Mouse (Mus musculus): ENCODE measurements around the gene Wdr25.
"Not testable (repeated sequence)": the region's sequence is repeated elsewhere in the genome, so short reads cannot be mapped to it uniquely, and the experiment has no call there.

The Wdr25 gene

DNA sequence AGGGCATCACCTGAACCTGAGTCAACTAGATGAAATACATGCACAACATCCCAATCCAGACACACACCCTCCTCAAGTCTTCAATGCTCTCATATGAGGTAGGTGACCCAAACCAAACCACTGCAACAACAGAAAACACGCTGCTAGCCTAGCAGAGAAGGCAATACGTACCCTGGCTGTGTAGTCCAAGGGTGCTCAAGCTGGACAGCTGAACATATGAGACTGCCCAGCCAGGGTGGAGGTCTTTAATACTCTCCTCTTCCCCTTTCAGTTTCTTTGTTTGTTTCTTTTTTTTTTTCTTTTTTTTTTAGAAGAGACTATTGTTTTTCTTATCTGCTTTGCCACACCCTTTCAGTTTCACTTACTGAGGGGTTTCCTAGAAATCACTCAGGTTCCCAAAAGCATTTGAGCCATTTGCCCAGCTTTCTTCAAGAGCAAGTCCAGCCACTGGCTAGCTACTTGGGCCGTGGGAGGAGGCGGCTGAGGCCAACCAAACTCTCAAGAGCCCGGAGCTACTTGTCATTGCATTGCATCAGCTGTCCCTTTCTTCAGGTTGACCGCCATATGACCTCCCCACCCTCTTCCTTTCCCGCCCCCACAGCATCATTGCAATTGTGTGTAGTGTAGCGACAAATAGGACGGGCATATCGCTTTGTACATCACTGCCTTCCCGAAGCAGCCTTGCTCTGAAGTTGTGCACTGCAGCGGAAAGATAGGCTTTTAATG, at the start of gene Wdr25:
Wdr25 (plus strand) TSS at position 643 of the 726 bp plus-strand sequence.
- peak; percentile 18 for DNase-seq

DNA sequence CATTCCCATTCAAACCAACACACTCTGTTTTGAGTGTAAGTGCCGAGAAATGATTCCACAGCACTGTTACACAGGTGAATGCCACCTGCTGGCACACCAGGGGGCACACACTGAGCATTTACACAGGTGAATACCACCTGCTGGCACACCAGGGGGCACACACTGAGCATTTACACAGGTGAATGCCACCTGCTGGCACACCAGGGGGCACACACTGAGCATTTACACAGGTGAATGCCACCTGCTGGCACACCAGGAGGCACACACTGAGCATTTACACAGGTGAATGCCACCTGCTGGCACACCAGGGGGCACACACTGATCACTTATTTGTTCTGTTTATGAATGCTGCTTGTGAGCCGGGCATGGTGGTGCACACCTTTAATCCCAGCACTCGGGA, 45.4 kb upstream of the Wdr25 start:
- not testable (repeated sequence) for DNase-seq

DNA sequence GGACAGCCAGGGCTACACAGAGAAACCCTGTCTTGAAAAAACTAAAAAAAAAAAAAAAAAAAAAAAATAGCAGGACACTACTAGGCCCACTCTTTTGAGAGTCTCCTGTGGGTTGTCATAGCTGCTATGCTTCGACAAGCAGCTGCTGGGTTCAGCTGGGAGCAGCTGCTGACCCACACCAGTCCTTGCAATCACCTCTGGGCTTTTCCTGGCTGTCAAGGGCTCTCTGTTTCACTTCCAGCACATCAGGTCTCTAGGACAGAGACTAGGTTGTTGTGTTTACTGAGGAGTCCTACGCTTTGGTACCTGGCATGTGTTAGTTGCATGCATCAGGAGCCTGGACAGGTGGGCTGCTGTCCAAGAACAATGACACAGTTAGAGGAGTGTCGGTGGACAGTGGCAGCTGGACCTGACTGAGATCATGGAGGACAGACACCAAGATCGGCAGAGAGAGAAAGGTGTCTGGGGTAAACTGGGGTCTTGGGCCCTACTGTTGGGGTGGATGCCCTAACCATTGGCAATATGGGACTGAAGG, 43.9 kb upstream of the Wdr25 start:
- DNase-seq, result no peak

DNA sequence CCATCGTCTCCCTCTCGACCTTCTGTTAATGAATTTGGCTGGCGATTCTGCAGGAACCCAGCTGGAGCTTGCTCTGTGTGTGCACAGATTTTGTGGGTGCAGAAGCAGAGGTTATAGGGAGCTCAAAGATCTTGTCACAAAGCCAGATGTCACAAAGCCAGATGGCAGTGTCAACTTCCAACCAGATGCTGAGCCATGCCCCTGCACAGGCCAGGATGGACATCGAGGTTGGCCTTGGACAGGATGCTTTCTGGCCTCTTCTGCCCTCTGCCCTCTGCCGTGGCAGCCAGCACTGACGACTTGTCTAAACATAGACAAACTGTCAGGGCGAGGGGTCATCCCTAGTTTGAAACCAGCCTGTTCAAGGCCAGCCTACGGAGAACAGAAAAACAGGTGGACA, 43.3 kb upstream of the Wdr25 start:
- peak; percentile 64 for DNase-seq

DNA sequence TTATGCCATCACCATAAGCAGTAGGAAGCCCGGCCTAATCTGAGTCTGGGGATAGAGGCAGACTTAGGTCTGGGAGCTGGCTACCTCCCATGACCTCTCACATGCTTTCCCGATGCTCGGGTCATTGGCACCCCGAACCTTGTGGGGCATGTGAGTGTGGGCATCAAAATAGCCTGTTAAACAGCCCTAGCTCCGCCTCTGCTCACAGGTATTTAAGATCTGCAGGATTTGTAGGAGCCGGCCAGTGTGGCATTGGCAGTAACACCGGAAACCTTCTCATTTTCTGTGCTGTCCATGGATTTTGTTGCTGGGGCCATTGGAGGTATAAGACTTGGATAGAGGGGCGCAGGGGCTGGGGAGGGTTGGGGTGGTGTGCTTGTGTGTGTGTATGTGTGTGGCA, 42.5 kb upstream of the Wdr25 start:
- no peak for DNase-seq

DNA sequence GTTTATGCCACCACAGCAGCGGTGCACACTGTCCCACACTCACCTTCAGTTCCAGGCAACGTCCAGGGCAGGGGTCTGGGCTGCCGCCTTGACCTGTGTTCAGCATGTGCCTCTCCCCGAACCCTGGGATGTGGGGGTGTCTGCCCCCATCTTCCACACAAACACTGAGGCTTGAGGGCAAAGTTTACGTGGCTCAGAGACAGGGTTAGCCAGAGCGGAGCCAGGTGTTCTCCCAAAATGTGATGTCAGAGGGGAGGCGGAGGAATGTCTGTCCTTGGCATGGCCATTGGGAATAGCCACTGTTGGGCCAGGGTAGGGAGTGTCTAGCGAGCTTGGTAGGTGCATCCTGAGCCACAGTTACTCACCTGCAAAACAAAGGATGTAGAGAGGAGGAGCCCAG, 40.6 kb upstream of the Wdr25 start:
- no peak for DNase-seq

DNA sequence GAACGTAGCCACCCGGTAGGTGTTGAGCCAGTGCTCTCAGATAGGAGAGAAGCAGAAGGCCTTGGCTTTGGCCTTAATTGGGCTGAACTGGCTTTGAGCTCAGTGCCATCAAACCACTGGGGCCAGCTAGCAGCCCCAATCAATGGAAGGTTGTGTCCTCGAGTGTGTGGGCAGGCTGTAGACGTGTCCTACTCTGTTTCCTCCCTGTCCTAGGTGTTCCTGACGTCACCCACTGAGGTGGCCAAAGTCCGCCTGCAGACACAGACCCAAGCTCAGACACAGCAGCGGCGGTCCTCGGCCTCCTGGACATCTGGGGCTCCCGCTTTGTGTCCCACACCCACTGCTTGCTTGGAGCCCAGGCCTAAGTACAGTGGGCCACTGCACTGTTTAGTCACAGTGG, 38.4 kb upstream of the Wdr25 start:
- DNase-seq, result no peak

DNA sequence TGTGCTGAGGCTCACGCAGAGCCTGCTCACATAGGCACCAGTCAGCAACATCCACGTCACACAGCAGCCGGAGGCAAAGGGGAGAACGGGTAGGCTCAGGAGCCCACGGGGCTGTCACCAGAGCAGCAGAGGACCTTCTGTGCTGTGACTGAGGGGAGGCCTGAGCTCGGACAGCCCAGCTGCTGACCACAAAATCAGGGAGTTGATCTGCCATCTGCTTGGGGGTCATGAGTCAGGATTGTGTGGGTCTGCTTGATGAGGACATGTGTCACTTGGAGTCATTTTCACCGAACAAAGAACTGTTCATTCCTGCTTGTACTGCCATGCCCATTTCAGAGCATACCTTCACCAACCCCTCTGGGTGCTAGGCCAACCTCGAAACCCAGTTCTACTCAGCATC, 37.2 kb upstream of the Wdr25 start:
- DNase-seq, result no peak

DNA sequence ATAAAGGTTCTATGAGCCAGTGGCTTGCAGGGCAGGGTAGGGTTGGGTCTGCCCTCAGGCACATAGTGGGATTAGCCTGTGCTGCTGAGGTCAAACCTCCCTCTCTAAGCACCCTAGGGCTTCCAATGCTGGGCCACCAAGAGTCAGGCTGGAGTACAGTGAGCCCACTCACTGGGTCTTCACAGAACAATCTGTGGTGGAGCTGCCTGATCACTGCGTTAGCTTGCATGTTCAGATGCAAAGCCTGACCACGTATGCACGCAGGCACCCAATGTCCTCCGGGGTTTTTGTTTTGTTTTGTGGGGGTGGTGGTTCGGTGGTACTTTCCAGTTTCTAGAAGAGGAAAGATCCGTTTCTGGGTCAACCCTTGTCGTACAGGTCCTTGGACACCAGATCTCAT, 36.3 kb upstream of the Wdr25 start:
- no peak for DNase-seq

DNA sequence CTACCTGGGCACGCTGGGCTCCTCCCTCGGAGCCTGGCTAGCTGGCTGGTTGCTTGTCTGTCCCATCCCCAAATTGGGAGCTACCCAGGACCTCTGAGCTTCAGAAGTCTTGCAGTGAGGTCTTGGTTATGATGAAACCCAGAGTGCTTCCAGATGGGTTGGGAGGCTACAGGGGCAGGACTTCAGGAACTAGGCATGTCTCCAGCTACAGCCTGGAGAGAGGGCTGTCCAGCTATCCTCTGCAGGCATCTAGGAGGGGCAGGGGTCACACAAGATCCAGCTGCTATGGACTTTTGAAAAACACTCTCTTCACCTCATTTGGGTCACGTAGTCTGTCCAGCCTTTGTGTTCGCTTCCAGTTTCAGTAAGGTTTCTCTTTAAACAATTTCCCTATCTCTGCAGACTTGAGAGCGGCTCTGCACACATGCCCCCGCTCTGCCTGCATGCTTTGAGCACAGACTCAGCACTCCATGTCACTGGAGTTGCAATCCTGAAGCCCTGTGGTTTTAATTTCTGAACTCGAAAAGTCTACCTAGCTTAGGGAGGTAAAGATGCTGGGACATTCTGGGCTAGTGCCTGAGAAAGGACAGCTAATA, 35.7 kb upstream of the Wdr25 start:
- DNase-seq, result peak; percentile 77

DNA sequence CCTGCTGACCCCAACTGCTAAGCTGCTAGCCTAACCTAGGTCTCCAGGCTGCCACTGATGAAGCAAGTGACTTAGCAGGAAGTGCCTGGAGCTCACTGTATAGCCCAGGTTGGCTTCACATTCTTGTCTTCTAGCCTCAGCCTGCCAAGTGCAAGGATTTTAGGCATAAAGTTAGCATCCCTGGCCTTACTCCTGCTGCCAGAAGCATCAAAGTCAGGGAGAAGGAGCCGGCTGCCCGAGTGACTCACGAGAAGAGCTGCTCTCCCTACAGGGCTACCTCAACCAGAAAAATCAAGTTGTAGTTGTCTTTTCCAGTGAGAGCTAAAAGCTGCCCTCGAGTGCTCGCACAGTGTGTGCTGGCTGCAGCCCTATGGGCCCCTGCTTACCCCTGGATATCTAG, 34.9 kb upstream of the Wdr25 start:
- no peak for DNase-seq

DNA sequence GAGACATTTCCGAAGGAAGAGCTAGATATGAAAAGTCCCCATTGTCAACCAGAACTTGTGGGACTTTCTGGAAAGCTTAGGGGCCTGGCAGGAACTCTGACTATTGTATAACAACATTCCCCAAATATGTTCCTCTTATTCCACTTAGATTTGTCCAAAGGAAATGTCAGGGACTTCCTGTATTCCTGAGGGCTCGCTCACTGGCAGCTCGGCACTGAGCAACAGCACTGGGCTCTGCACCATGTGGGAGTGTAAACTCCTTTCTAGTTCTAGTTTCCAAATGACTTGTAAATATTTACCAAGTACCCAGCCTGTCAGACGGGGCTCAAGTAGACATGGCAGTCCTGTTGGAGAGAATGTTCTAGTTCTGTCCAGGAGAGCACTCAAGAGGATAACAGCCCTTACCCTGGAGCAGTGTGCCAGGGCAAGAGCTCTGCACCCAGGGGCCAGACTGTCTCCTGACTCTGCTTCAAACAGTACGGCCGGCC, 28.4 kb upstream of the Wdr25 start:
- DNase-seq, result no peak

DNA sequence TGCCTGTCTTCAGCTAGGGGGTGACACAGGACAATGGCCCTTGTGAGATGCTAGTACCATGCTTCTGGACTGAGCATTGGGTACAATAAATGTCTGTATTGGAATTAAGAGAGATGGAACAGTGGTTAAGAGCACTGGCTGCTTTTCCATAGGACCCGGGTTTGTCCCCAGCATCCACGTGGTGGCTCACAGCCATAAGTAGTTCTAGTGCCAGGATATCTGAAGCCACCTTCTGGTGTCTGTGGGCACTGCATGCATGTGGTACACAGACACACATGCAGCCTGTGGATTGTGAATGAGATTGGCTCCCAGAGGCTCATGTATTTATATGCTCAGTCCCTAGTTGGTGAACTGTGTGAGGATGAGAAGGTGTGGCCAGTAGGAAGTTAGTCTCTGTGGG, 23.9 kb upstream of the Wdr25 start:
- DNase-seq, result no peak

DNA sequence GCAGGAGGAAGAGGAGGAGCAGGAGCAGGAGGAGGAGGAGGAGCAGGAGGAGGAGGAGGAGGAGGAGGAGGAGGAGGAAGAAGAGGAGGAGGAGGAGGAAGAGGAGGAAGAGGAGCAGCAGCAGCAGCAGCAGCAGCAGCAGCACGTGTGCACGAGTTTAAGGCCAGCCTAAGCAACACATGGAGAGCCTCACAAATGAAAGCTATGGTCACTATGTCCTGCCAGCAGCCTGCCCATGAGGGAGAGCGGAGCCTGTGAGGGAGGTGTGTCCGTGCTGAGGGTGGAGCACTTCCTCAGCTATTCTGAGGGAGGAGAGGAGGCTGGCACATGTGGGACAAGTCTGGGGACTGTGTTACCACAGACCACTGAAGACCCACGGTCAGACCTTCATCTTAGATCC, 20.3 kb upstream of the Wdr25 start:
- no peak for DNase-seq

DNA sequence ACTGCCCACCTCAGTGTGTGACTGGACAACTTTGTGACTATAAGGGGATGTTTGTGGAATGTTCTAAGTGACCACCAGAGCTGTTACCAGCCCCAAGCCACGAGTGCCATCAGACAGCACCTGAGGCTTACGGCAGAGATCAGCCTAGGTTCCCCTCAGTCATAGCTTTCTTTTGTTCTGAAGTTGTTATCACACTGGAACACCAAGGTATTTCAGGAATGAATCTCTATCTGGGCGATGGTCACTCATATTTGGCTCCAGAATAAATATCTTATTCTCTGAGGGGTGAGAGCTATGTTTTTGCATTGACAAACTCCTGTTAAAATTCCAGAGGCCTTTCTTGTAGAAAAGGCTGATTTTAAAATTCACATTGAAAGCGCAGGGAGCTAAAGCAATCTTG, 14.3 kb upstream of the Wdr25 start:
- DNase-seq, result no peak

DNA sequence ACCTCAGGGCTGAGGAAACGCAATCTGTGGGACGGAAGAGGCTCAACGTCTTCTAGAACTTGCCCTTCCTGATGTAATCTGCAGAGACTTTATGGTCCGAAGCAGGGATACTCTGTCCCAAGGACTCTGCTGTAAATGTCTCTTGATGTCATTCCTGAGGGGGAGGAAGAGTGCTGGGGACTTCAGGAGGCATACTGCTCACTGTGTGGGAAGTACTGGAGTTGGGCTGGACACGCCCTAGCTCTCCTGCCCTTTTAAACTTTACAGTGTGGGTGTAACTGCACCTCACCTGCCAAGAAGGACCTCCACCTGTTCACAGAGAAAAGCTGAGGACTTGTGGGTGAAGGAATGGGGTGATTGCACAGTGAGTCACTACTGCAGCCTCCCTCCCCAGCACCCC, 12.8 kb upstream of the Wdr25 start:
- no peak for DNase-seq

DNA sequence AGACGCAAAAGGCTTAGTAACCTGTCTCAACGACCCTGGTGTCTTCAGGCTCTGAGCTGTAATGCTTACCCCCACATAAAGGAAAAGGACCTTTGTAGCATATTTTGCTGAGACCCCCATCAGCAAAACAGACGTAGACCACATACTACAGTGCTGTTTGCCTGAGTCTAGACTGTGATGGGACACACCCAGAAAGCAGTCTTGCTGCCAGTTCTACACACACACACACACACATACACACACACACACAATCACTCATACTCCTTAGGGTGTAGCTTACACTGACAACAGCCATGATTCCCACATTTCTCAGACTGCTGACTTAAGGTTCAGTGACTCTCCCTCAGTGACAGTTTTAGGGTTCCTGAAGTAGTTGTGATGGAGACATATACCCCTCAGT, 12.2 kb upstream of the Wdr25 start:
- no peak for DNase-seq

DNA sequence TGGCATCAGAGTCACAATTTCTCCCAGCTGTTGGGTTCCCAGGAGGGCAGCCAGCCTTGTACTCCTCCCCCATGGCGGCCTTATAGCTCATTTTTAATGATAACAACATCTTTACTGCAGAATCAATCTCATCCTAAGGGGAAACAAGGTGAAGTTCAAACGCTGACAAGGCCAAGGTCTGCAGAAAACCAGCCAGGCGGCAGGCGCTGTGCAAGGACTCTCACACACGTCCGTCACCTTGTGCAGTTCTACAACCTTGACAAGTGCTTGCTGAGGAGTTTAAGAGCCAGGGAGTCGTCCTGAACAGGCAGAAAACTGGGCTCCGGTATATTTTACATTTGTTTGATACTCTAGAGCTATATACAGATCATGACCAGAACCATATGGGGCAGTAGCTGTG, 10.7 kb upstream of the Wdr25 start:
- DNase-seq, result no peak

DNA sequence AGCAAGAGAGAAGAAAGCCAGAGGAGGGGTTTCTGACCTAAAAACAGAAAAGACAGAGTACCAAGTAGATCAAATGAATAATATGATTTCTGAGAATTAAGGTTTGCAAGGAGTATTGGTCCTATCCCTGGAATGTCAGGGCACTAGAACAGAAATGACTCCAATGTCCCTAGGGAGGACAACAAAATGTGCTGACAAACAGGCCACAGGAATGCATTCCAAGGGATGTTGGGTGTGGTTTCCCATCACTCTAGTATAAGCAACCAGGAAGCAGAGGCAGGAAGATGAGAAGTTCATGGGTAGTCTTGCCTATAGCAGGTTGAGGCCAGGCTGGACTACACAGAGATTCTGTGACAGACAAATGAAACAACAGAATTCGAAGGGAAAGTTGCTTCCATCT, 7.5 kb upstream of the Wdr25 start:
- no peak for DNase-seq

DNA sequence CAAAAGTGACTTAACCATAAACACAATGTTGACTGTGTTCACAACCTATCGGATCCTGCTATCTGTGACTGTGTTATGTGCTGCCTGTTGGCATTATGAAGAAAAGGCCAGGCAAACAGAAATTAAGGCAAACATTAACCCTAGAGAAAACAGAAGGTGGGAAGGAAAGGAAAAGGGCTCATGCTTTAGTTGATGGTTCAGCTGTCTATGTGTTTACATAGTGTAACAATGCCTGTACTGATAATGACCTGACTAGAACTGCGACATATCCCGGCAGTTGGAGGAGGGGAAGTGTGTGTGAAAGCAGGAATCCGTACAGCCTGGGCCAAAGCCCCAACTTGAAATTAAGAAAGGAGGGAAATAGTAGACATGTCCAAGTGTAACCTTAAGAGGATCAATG, 6.4 kb upstream of the Wdr25 start:
- DNase-seq, result no peak

DNA sequence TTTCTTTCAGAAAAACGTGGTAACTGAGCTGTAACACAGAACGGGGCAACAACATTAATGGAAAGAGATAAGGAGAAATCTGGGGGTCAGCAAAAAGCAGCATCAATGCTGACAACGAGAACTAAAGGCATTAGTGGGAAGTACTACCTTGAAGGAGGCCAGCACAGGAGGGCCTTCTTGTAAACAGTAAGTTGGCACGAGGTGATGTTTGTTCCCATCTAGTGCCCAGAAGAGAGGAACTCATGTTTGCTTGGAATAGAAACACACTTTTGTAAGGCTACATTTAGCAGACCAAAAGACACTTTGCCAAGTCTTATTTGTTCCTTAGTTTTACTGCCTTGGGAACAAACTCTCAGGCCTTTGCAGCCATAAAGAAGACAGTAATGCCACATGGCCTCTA, 4.8 kb upstream of the Wdr25 start:
- DNase-seq, result no peak

DNA sequence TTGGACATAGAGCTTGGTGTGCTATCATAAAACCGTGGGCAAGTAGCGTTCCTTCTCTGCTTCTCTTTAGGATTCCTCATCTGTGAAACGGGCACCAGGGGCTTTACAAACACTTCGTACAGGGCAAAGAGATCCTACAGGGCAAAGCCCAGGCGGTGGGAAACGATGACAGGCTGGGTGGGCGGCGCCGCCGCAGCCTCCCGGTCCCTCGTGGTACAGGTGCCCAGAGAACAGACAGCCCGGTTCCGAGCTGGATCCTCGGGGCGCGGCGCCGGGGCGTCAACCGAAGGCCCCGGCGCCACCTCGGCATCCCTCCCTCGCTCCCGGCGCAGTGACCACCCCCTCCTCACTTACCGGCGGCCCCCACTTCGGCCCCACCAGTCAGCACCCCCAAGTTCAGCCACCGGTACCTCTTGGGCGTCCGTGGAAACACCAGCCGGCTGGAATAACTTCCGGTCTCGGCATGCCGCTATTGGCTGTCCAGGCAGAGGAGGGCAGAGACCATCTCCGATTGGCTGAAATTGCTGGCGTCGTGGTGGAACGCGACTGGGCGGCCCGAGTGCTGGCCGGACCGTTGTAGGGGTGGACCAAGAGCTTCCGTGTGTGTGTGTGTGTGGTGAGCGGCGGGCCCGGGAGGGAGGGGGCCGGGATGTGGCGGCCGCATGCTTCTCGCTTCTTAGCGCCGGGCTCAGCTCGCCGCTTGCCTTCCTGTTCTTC, 442 bp downstream of the Wdr25 start, which contains the start of gene Wars:
Wars (minus strand) TSS at position 460 of the 717 bp plus-strand sequence.
- peak; percentile 96 for DNase-seq

DNA sequence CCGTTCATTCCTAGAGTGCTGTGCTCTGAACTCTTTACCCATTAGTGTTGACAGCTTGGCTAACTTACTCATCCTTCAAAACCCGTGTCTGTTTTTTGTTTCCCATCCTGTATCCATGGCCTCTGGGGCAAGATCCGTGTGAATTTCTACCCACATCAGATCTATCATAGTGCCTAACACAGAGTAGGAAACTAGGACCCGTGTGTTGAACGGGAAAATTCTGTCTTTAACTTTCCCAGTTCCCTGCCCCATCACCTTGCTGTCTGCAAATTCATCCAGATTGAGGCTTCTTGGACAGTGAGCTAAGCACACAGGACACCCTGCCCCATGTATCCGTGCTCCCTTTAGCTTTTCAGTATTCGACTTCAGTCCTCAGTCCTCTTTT, 993 bp downstream of the Wdr25 start:
- no peak for DNase-seq

DNA sequence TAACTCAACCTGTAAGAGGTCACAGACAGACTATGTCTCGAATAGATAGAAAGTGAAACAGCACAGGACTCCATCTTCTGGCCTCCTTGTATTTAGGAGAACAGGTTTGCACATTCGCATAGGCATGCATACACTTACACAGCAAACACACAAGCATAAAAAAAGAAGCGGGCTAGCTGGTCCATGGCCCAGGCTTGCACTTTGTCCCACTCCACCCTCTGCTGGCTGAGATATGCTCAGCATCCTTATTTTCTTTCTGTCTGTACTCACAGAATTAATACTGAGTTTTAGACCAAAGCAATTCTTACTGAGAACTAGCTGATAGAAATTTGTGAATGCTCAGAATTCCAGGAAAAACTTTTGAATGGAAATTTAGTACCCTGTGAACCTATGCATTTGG, 2.6 kb downstream of the Wdr25 start:
- peak; percentile 65 for DNase-seq

All from kidney, postnatal 10 days (tissue).